Mouse (Mus musculus) brain, adult 2 months (tissue): ENCODE results near the gene Kctd20.

Experiments used
- DNase-seq: peaks from one replicate; pipeline ENCODE4 v3.0.0; 2011; ENCODE audit warnings: low read depth, low spot score

The Kctd20 gene

GRCm38 (mm10) chr17:28951831-28952799, at the start of gene Kctd20:
TSS of gene Kctd20 (plus strand) at chr17:28951950.
- DNase-seq, result peak; percentile 93

DNA sequence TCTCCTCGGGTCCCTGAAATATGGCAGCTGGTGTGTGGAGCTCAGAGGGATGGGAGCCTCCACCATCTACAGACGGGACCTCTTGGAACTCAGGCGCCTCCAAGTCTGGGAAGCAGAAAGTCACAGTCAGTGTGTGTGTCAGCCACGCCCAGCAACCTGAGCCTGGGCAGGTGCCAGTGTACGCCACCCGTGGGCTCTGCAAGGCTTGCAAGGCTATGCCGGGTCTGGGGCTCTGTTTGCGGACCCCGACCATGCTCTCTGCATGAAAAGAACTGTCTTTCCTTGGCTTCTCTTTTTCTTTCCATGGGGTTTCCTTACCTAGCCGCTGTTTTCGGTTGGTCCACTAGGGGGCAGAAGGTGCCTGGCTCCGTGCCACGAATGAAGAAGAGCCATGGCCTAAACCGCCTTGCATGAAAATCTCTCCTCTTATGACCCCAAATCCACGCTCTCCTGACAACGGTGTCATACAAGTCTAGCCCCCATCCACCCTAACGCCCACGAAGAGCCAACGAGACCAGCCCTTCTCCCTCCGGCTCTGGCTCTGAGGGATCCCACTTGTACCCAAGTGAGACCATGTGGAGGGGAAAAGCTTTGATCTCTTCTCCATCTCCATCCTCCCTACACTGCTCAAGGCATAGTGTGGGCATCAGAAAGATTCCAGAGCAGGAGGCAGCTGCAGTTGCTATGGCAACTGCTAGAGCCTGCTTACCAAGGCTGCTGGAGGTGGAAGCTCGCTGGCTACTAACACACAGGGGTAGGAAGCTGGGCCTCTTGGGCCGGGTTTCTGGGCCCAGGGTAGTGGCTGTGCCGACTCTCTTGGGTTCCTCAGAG, 47.0 kb upstream of the Kctd20 start:
- peak; percentile 91 for DNase-seq

- DNase-seq, result peak; percentile 74
These were observed 46.3 kb upstream of the Kctd20 start for GRCm38 (mm10) chr17:28905377-28905916.

- peak; percentile 90 for DNase-seq
These were observed 43.8 kb upstream of the Kctd20 start for GRCm38 (mm10) chr17:28907959-28908358.

GRCm38 (mm10) chr17:28909252-28909941, 42.4 kb upstream of the Kctd20 start:
- DNase-seq, result peak; percentile 31

- DNase-seq, result no peak
These were observed 41.6 kb upstream of the Kctd20 start for GRCm38 (mm10) chr17:28910139-28910538.

- DNase-seq, result no peak
These were observed 38.5 kb upstream of the Kctd20 start for GRCm38 (mm10) chr17:28913200-28913599.

GRCm38 (mm10) chr17:28913940-28914339, 37.8 kb upstream of the Kctd20 start:
- DNase-seq, result no peak

DNA sequence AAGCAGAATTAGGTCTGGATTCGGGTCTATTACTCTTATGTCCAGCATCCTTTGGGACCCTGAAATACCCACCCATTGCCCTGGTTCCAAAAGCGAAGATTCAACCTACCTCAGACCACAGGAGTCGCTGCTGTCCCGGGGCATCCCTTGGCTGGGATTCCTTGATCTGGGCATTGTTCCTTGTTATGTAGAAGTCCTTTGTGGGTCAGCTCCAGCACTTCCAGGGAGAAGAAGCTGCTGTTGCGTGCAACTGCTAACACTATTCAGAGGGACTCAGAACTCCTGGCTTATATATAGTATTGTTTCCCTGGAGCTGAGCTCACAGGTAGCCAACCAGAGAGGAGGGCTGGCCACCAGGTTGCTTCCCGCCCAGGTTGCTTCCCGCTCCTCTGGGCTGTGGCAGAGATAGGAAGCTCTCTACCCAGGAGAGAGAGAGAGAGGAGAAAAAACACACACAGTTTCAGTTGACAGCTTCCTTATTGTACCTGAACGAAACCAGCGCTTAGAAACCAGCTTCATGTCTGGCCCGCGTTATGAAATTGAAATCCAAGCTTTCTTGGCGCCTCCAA, 36.6 kb upstream of the Kctd20 start, which contains the start of gene 4930539E08Rik:
Gene 4930539E08Rik, minus strand, starts transcription at position 265 of the 569 bp plus-strand sequence.
- no peak for DNase-seq

GRCm38 (mm10) chr17:28916520-28916919, 35.2 kb upstream of the Kctd20 start:
- DNase-seq, result no peak

DNA sequence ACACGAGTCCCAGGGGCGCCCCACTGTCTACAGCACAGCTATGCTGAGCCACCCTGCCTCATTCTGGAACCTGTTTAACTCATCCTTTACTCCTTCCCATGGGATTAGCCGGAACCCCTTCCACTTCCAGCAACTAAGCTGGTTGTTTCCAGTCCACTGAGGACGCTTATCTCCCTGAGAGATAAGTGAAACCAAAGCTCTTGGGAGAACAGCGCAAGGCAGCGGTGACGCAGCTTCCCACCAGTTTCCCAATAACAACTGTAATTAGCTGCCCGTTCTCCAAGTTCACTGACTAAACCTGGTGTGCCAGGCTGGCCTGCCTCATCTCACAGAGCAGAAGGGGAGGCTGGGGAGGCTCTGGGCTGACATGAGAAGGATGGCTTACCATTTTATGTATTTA, 30.7 kb upstream of the Kctd20 start:
- DNase-seq, result peak; percentile 58

GRCm38 (mm10) chr17:28922096-28922495, 29.7 kb upstream of the Kctd20 start:
- DNase-seq, result no peak

- no peak for DNase-seq
These were observed 26.7 kb upstream of the Kctd20 start for GRCm38 (mm10) chr17:28924957-28925595.

DNA sequence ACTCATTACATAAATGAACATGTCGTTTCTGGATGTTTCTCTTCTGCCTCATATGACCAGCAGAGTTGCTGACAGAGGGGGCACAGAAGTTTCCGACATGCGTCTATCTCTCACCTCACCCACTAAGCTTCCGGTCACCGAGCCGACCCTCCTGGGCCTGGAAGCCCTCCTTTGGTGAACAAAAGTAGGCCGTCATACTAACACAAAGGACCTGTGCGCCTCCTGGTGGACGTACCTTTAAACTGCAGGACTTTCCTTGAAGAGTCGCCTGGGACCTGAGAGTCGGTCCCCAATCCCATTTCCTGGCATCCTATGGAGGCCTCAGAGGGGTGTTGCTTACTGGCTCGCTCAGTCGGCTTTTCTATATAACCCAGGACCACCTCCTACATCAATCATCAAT, 25.4 kb upstream of the Kctd20 start:
- DNase-seq, result peak; percentile 90

GRCm38 (mm10) chr17:28926866-28927635, 24.7 kb upstream of the Kctd20 start:
- peak; percentile 73 for DNase-seq

- no peak for DNase-seq
These were observed 23.7 kb upstream of the Kctd20 start for GRCm38 (mm10) chr17:28928004-28928403.

DNA sequence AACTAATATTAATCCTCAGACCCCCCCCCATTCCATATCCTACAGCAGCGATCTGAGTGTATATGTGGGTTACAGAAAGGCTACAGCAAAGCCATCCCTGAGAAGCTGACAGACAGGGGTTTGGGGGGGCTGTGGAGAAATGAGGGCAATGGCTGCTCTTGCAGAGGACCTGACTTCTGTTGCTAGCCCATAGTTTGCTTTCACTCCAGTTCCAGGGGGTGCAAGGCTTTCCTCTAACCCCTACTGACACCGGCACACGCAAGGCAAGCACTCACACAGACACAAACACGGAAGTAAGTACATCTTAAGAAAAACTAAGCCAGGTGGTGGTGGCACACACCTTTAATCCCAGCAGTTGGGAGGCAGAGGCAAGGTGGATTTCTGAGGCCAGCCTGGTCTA, 22.4 kb upstream of the Kctd20 start:
- no peak for DNase-seq

- peak; percentile 67 for DNase-seq
These were observed 21.2 kb upstream of the Kctd20 start for GRCm38 (mm10) chr17:28930392-28931074.
